Mouse (Mus musculus) mature B cell (primary cell): Measurements from ENCODE around the gene Aldh3a1.
"Not testable (repeated sequence)": the region's sequence is repeated elsewhere in the genome, so short reads cannot be mapped to it uniquely, and the experiment has no call there.

Experiments
- in situ Hi-C: fragments of 300-500 bp; cut with MboI; formaldehyde crosslinking; loops from 2 replicates; pipeline ENCODE4 v1.14.3; 2019

Gene Aldh3a1

GRCm38 (mm10) chr11:61207487-61208246 lies at the start of gene Aldh3a1:
Aldh3a1 (plus strand) TSS chr11:61207537.
- in situ Hi-C loops, result no loop called here

- in situ Hi-C loops, result loop anchor here (5.0 kb wide), 1 partner anchor 51 kb away; no protein-coding TSS in a partner anchor
Observed at GRCm38 (mm10) chr11:61158141-61158540, 49.2 kb upstream of the Aldh3a1 start.

GRCm38 (mm10) chr11:61159796-61160732 lies 47.3 kb upstream of the Aldh3a1 start:
- in situ Hi-C loops, result loop anchor here (5.0 kb wide), 1 partner anchor 53 kb away; no protein-coding TSS in a partner anchor

- in situ Hi-C loops, result no loop called here
Observed at GRCm38 (mm10) chr11:61161121-61161520, 46.2 kb upstream of the Aldh3a1 start.

GRCm38 (mm10) chr11:61162776-61163175 lies 44.6 kb upstream of the Aldh3a1 start:
- in situ Hi-C loops, result no loop called here

- in situ Hi-C loops, result no loop called here
Observed at GRCm38 (mm10) chr11:61163341-61163740, 44.0 kb upstream of the Aldh3a1 start.

GRCm38 (mm10) chr11:61164366-61164765 lies 43.0 kb upstream of the Aldh3a1 start:
- in situ Hi-C loops, result no loop called here

GRCm38 (mm10) chr11:61164881-61165280 lies 42.5 kb upstream of the Aldh3a1 start:
- in situ Hi-C loops, result no loop called here

GRCm38 (mm10) chr11:61170184-61170583 lies 37.2 kb upstream of the Aldh3a1 start:
- in situ Hi-C loops, result no loop called here

GRCm38 (mm10) chr11:61173477-61173876 lies 33.9 kb upstream of the Aldh3a1 start:
- in situ Hi-C loops, result not testable (repeated sequence)

- in situ Hi-C loops, result no loop called here
Observed at GRCm38 (mm10) chr11:61174291-61174820, 33.0 kb upstream of the Aldh3a1 start.

- in situ Hi-C loops, result no loop called here
Observed at GRCm38 (mm10) chr11:61174821-61175658, 32.3 kb upstream of the Aldh3a1 start, which contains the start of gene Usp22. Usp22 (minus strand) TSS chr11:61175055.

- in situ Hi-C loops, result no loop called here
Observed at GRCm38 (mm10) chr11:61175778-61176177, 31.6 kb upstream of the Aldh3a1 start.

- in situ Hi-C loops, result no loop called here
Observed at GRCm38 (mm10) chr11:61176321-61176720, 31.0 kb upstream of the Aldh3a1 start.

- in situ Hi-C loops, result no loop called here
Observed at GRCm38 (mm10) chr11:61180361-61180760, 27.0 kb upstream of the Aldh3a1 start.

GRCm38 (mm10) chr11:61181624-61182023 lies 25.7 kb upstream of the Aldh3a1 start:
- in situ Hi-C loops, result no loop called here

- in situ Hi-C loops, result no loop called here
Observed at GRCm38 (mm10) chr11:61183820-61184219, 23.5 kb upstream of the Aldh3a1 start.

- in situ Hi-C loops, result no loop called here
Observed at GRCm38 (mm10) chr11:61190776-61191175, 16.6 kb upstream of the Aldh3a1 start.

- in situ Hi-C loops, result not testable (repeated sequence)
Observed at GRCm38 (mm10) chr11:61192123-61192522, 15.2 kb upstream of the Aldh3a1 start.

- in situ Hi-C loops, result no loop called here
Observed at GRCm38 (mm10) chr11:61192779-61193178, 14.6 kb upstream of the Aldh3a1 start.

GRCm38 (mm10) chr11:61193392-61193791 lies 13.9 kb upstream of the Aldh3a1 start:
- in situ Hi-C loops, result no loop called here
